Mouse (Mus musculus) embryonic fibroblast, embryonic 13.5 days (primary cell): ENCODE results near the gene Xpo4.
A peak's percentile ranks its signal among the peaks of the same experiment; 100 is the strongest.

Experiments used
- CTCF ChIP-seq: IDR thresholded peaks from 2 replicates; pipeline ENCODE4 v1.5.1; 2011; ENCODE audit warnings: mild to moderate bottlenecking, control low read depth, low read length, moderate library complexity, borderline replicate concordance; ENCODE audit not compliant: insufficient read depth
- POLR2A ChIP-seq: IDR thresholded peaks from 2 replicates; pipeline ENCODE4 v1.6.1; 2011; ENCODE audit warnings: low read depth, mild to moderate bottlenecking, control low read depth, low read length, moderate library complexity

DNA sequence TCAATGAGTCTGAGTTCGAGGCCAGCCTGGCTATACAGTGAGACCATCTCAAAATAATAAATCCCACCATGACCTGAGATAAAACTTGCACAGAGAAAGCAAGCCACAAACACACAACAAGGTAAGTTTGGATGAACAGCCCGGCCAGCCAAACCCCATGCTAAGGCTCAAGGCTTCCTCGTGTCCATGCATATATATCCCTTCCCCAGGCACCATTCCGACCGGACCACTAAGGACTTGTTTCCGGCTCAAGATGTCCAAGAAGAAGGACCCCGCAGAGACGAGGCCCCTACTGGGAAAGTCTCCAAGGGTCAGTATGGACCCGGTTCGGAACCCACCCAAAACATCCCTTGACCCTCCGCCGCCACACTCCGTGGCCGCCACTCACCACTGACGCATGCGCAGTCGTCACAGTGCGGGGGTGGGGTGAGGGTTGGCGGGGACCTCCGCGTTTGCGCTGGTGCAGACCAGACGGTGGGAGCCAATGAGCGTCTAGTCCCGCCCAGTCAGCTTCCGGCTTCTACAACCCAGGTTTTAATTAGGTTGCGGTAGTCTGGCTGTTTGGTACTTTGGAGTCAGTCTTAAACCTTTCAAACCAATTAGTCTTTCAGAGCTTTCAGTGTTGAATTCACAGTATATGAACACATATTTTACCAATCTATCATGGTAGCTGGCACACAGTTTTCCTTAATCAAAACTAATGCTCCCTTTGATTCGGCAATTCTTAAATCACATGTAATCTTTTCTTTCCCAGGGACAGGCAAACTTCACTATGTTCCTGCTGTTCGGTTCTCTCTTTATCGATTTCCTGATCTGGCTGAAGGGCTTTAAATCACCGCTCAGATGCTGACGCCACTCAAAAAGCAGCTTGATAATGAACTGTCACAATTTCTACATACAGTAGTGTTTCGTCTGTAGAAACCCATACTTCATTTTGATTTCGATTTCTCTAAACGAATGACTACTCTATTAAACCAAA, 93.8 kb downstream of the Xpo4 start, which contains the start of gene Eef1akmt1:
- TF ChIP-seq CTCF = no peak
- peak; percentile 96 for TF ChIP-seq POLR2A
